Mouse (Mus musculus) heart, embryonic 16.5 days (tissue): ENCODE measurements at regions not wholly inside any gene's neighbourhood (a gene's known extent, or its start where the extent isn't known, plus 50 kb on each side); places are given as distances from the start of the nearest gene placed in this dataset.
A peak's percentile ranks its signal among the peaks of the same experiment; 100 is the strongest.

ENCODE experiments used
- ATAC-seq: fragments of 200-750 bp; cut with Nextera tagmentation; replicated peaks from 2 replicates; pipeline ENCODE4 v1.8.0; 2017; ENCODE audit warnings: moderate number of reproducible peaks; ENCODE audit not compliant: insufficient read depth, low FRiP score; ENCODE audit errors: extremely low read depth
- H3K27ac ChIP-seq: fragments of 300-500 bp; sonication (generic); 2 replicates; pipeline ENCODE4 v1.5.1; 2014; ENCODE audit warnings: mild to moderate bottlenecking, low read length, control low read depth, moderate library complexity
- H3K27me3 ChIP-seq: fragments of 300-500 bp; sonication (generic); 2 replicates; pipeline ENCODE4 v1.6.1; 2014; ENCODE audit warnings: low read length, mixed read lengths; ENCODE audit not compliant: control insufficient read depth, insufficient read depth
- H3K36me3 ChIP-seq: fragments of 300-500 bp; sonication (generic); 2 replicates; pipeline ENCODE4 v1.6.1; 2014; ENCODE audit not compliant: control insufficient read depth, insufficient read depth
- H3K4me1 ChIP-seq: fragments of 300-500 bp; sonication (generic); 2 replicates; pipeline ENCODE4 v1.6.1; 2014; ENCODE audit warnings: low read length, mixed read lengths; ENCODE audit not compliant: control insufficient read depth, insufficient read depth
- H3K4me2 ChIP-seq: fragments of 300-500 bp; sonication (generic); 2 replicates; pipeline ENCODE4 v1.6.1; 2014; ENCODE audit warnings: low read depth, mild to moderate bottlenecking, control low read depth, low read length
- H3K4me3 ChIP-seq: fragments of 300-500 bp; sonication (generic); 2 replicates; pipeline ENCODE4 v1.5.1; 2014; ENCODE audit warnings: mild to moderate bottlenecking, control low read depth, low read length
- H3K9ac ChIP-seq: fragments of 300-500 bp; sonication (generic); 2 replicates; pipeline ENCODE4 v1.6.1; 2014; ENCODE audit warnings: low read length, control low read depth
- H3K9me3 ChIP-seq: fragments of 300-500 bp; sonication (generic); replicated peaks from 2 replicates; pipeline ENCODE4 v1.6.1; 2016; ENCODE audit warnings: low read length; ENCODE audit not compliant: control insufficient read depth
- WGBS: fragments of 180-500 bp; shearing (Covaris S2); extraction: QIAGEN DNeasy Blood & Tissue Kit; methylation state at CpG from one replicate; pipeline ENCODE4 v1.1.7; 2014; 5-methylcytosine and 5-hydroxymethylcytosine counted together

GRCm38 (mm10) chr16:64068787-64069673, 205.1 kb upstream of the Epha3 start:
- Histone ChIP-seq H3K36me3 (no peaks in the 10 kb centered on the region), H3K9me3 (no peaks in the 10 kb centered on the region), H3K9ac (no peak overlapping the region), H3K4me3 (no peak overlapping the region), H3K27me3 (no peaks in the 10 kb centered on the region), H3K27ac (no peak overlapping the region), H3K4me2 (no peak overlapping the region), H3K4me1 (no peaks in the 10 kb centered on the region)
- 50% methylated on average over 13 of the region's 13 CpGs for WGBS
- ATAC-seq: no peak

GRCm38 (mm10) chr16:64062584-64062983, 198.6 kb upstream of the Epha3 start:
- 83% methylated on average over 4 of the region's 4 CpGs for WGBS
- Histone ChIP-seq H3K36me3 (no peaks in the 10 kb centered on the region), H3K4me2 (no peak overlapping the region), H3K4me1 (no peaks in the 10 kb centered on the region), H3K4me3 (no peak overlapping the region), H3K9me3 (no peaks in the 10 kb centered on the region), H3K9ac (no peak overlapping the region), H3K27me3 (no peaks in the 10 kb centered on the region), H3K27ac (no peak overlapping the region)
- ATAC-seq: no peak

- 69% methylated on average over 8 of the region's 8 CpGs for WGBS
- Histone ChIP-seq H3K4me2 (no peak overlapping the region), H3K9me3 (no peaks in the 10 kb centered on the region), H3K27me3 (no peaks in the 10 kb centered on the region), H3K27ac (no peak overlapping the region), H3K4me1 (no peaks in the 10 kb centered on the region), H3K9ac (no peak overlapping the region), H3K36me3 (no peaks in the 10 kb centered on the region), H3K4me3 (no peak overlapping the region)
- ATAC-seq: no peak
Observed at GRCm38 (mm10) chr16:64058712-64059111, 194.7 kb upstream of the Epha3 start.

DNA sequence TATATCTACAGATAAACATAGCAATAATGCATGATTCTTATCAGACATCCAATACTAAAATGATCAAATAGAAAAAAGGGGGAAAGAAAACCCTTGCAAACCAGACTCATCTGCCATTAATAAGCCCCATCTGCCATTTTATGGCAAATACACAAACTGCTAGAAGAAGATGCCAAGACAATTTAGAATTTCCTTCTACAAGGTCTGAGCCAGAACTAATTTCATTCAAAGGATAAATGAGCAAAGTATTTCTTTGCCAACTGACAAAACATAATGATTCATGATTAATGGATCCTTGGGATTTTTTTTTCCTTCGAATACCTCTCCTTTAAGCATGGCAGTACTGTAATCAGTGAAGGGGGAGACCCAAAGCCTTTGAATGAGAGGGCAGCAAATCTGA, 190.4 kb upstream of the Epha3 start:
- H3K9ac ChIP-seq: no peak overlapping the region
- H3K4me1 ChIP-seq: no peaks in the 10 kb centered on the region
- H3K36me3 ChIP-seq: no peaks in the 10 kb centered on the region
- 81% methylated on average over 1 of the region's 1 CpGs for WGBS
- no peaks in the 10 kb centered on the region for H3K27me3 ChIP-seq
- no peaks in the 10 kb centered on the region for H3K9me3 ChIP-seq
- H3K4me2 ChIP-seq: no peak overlapping the region
- H3K27ac ChIP-seq: no peak overlapping the region
- no peak overlapping the region for H3K4me3 ChIP-seq
- ATAC-seq: no peak

DNA sequence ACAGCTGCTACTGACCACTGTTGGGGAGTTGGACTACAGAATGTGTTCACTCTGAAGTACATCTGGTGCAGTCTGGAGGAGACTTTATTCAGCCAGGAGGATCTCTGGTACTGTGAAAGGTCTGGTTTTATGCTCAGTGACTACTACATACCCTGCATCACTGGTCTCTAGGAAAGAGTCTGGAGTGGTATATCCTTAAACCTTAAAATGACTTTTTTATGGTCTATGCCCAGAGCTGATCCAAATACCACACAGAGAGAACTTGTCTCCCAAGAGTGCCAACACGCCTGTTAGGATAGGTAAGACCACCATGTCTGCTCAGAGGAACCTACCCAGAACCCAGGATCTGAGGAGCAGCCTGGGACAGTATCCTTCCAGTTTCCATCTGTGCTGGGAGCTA, 184.1 kb upstream of the Epha3 start:
- Histone ChIP-seq H3K27ac (no peak overlapping the region), H3K9ac (no peak overlapping the region), H3K4me2 (no peak overlapping the region), H3K36me3 (no peaks in the 10 kb centered on the region), H3K9me3 (no peaks in the 10 kb centered on the region), H3K4me1 (no peaks in the 10 kb centered on the region), H3K4me3 (no peak overlapping the region), H3K27me3 (no peaks in the 10 kb centered on the region)
- WGBS: 55% methylated on average over 1 of the region's 1 CpGs
- no peak for ATAC-seq

- no peaks in the 10 kb centered on the region; the same call in 1 of the 2 replicates for H3K4me1 ChIP-seq
- H3K9ac ChIP-seq: no peak overlapping the region
- H3K4me3 ChIP-seq: 0 out of 2 replicates have a peak overlapping the region, but pooled peaks have one; percentile 22
- 38% methylated on average over 10 of the region's 10 CpGs for WGBS
- H3K27ac ChIP-seq: peak overlapping the region; percentile 31; the same call in 1 of the 2 replicates
- no peaks in the 10 kb centered on the region for H3K9me3 ChIP-seq
- peak; percentile 70 for ATAC-seq
- peak overlapping the region; percentile 45 for H3K4me2 ChIP-seq
- no peaks in the 10 kb centered on the region for H3K27me3 ChIP-seq
- H3K36me3 ChIP-seq: no peaks in the 10 kb centered on the region
Observed at GRCm38 (mm10) chr16:64033049-64033448, 169.1 kb upstream of the Epha3 start.

GRCm38 (mm10) chr16:64023981-64024380, 160.0 kb upstream of the Epha3 start:
- no peak overlapping the region for H3K27ac ChIP-seq
- no peak overlapping the region for H3K9ac ChIP-seq
- H3K4me2 ChIP-seq: no peak overlapping the region
- no peak overlapping the region for H3K4me3 ChIP-seq
- ATAC-seq: no peak
- H3K36me3 ChIP-seq: no peaks in the 10 kb centered on the region
- no peaks in the 10 kb centered on the region for H3K9me3 ChIP-seq
- no peaks in the 10 kb centered on the region for H3K4me1 ChIP-seq
- H3K27me3 ChIP-seq: no peaks in the 10 kb centered on the region

DNA sequence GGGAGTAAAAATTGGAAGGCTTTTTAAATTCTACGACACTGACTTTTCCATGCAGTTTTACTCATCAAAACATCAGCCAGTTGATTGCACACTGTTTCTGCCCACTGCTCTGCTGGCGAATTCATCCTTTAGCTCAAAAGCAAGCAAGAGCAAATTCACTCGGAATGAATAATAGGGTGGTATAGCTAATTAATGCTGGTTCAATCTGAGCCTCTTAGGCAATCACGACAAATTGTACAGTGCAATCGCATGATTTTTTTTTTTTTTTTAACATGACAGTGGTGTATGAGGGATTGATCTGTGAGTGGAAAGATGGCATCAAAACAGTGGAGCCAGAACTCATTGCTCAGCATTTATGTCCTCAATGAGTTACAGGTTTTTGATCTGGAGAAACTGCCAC, 136.9 kb upstream of the Epha3 start:
- no peak for ATAC-seq
- WGBS: 83% methylated on average over 5 of the region's 5 CpGs
- H3K27ac ChIP-seq: no peak overlapping the region

GRCm38 (mm10) chr16:63967407-63967806, 103.4 kb upstream of the Epha3 start:
- no peaks in the 10 kb centered on the region for H3K27me3 ChIP-seq
- no peaks in the 10 kb centered on the region for H3K4me1 ChIP-seq
- H3K4me2 ChIP-seq: no peak overlapping the region
- H3K4me3 ChIP-seq: no peak overlapping the region
- WGBS: 90% methylated on average over 2 of the region's 2 CpGs
- no peaks in the 10 kb centered on the region for H3K36me3 ChIP-seq
- no peak overlapping the region for H3K9ac ChIP-seq
- no peak for ATAC-seq
- H3K27ac ChIP-seq: no peak overlapping the region
- H3K9me3 ChIP-seq: no peaks in the 10 kb centered on the region

More for the DNA sequence above, 136.9 kb upstream of the Epha3 start:
- H3K9me3 ChIP-seq: no peaks in the 10 kb centered on the region
- no peak overlapping the region for H3K9ac ChIP-seq
- no peaks in the 10 kb centered on the region for H3K4me1 ChIP-seq
- no peaks in the 10 kb centered on the region for H3K27me3 ChIP-seq
- H3K36me3 ChIP-seq: no peaks in the 10 kb centered on the region
- H3K4me3 ChIP-seq: no peak overlapping the region
- no peak overlapping the region for H3K4me2 ChIP-seq
